Mouse (Mus musculus): Measurements from ENCODE around the gene Dusp5.

Dusp5 gene

DNA sequence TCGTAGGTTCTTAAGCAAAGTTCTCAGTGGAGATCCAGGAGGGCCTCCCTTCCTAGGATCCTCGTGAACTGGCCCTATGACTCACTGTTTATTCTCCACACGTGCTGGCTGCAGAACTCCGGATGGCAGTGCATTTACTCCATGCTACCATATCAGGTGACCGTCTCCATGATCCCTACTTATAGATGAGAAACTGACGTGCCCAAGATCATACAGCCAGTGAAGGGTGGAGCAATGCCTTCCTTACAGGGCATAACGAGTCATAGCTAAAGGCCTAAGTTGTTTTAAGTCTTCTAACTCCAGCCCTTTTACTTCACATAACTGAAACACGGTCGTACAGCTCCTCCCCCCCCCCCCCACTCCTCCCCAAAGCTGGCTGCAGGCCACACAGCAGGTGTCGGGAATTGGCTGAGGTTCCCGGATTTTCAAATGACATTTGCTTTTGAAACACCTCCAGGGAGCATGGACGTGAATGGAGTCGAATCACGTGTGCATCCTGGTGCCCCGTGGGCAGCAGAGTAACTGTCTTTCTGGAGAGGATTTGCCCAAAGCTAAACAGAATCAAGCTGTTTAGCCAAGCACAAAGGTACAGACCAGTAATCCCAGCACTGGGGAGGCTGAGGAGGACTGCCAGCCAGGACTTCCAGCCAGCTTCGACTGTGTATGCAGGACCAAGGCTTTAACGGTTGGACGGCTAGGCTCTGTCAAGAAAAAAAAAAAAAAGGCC lies 11.4 kb upstream of the Dusp5 start:
- no peak for DNase-seq (ENCODE audit: low read depth)

DNA sequence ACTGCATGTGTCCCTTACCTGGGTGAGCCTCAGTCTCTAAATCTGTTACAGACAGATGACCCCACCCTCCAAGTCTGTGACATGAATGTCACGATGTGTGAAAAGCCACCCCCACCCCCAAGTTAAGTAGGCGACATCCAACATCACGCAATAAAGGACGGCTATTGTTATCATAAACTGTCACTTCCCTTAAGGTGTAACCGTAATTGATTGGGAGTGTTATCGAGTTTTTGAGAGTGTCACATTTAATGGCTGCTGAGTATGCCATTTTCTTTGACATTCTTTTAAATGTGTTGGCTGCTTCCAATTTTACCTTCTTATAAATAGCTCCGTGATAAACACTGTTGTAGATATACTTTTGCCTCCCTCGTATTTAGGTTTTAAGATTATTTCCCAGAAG lies 9.4 kb upstream of the Dusp5 start:
- no peak for DNase-seq (ENCODE audit: low read depth)

DNA sequence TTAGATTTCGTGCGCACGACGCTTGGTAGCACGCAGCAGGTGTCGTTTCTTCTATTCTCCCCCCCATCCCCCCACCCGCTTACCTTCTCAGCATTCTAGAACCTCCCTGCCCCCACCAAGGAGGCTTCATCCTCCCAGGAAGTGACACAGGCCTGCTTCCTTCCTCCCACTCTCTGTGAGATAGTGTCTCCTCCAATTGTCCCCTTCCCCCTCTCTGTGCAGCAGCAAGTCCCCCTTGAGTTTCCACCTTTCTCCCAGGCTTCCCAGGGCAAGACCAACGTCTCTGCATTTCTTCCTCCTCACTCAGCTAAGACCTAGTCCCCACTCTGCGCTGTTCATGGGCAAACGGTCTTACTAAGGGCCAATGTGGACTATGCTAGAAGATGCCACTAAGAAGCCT lies 8.9 kb upstream of the Dusp5 start:
- DNase-seq (ENCODE audit: low read depth): peak; percentile 86

DNA sequence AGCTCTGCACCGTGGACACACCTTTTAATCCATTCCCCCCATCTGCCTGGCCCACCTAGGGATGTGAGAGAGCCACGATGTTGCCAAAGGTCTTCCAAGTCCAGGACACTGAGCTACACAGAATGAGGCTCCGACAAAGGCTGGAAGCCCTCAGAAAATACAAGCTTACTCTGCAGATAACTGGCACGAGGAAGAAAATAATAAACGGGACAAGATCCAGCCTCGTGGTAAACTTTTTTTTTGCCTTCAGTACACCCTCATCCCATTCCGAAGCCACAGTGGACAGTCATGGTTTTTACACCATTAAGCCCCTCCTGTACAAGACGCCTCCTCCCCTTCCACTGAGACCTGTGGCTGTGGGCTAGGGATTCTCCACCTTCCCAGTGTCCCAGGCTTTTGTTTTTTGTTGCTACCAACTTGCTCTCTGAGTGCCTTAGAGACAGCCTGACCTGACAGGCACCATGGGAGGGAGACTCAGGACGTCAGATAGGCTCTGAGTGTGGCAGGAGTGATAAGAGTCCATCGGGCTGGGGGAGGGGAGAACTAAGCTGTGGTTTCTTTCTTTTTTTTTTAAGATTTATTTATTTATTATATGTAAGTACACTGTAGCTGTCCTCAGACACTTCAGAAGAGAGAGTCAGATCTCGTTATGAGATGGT lies 7.6 kb upstream of the Dusp5 start:
- DNase-seq (ENCODE audit: low read depth): no peak

DNA sequence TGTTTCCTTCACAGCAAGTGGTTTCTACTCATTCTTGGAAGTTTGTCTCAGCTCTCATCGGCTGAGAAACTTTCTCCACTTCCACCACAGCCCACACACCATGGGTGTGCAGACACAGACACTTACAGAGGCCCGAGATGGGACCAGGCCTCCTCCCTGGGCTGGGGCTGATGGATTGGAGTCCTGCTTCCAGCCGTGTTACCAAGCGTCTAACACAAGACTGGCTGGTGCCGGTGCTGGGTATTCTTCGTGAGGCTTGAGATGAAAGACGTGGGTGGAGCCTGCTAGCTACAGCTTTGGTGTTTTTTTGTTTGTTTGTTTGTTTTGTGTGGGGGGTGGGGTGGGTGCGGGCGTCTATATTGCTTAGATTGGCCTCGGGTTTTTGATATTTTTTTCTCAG lies 1.4 kb upstream of the Dusp5 start:
- DNase-seq (ENCODE audit: low read depth): peak; percentile 52

DNA sequence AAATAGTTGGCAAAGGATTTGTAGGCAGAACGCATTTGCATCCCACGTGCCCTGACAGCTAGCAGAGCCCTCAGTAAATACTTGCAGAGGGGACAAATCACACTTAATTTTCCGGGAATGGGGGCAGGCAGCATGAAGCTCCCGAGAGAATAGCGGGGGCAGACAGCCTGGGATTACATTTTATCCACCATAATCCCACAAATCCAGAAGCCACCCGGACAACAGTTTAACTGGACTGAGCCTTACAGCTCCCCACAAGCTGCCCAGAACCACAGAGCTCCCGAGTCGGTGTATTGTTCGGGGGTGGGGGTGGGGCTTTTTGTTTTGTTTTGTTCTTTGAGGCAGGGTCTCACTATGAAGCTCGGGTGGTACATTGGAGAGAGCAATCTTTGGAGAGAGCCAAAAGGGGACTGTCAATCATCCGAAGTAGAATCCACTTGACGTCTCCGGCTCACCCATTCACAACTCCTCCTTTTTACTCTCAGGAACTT lies 733 bp upstream of the Dusp5 start:
- no peak for DNase-seq (ENCODE audit: low read depth)

DNA sequence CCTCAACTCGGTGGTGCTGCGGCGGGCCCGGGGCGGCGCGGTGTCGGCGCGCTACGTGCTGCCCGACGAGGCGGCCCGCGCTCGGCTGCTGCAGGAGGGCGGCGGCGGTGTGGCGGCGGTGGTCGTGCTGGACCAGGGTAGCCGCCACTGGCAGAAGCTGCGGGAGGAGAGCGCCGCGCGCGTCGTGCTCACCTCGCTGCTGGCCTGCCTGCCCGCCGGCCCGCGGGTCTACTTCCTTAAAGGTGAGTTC lies 471 bp downstream of the Dusp5 start:
- no peak for DNase-seq (ENCODE audit: low read depth)

DNA sequence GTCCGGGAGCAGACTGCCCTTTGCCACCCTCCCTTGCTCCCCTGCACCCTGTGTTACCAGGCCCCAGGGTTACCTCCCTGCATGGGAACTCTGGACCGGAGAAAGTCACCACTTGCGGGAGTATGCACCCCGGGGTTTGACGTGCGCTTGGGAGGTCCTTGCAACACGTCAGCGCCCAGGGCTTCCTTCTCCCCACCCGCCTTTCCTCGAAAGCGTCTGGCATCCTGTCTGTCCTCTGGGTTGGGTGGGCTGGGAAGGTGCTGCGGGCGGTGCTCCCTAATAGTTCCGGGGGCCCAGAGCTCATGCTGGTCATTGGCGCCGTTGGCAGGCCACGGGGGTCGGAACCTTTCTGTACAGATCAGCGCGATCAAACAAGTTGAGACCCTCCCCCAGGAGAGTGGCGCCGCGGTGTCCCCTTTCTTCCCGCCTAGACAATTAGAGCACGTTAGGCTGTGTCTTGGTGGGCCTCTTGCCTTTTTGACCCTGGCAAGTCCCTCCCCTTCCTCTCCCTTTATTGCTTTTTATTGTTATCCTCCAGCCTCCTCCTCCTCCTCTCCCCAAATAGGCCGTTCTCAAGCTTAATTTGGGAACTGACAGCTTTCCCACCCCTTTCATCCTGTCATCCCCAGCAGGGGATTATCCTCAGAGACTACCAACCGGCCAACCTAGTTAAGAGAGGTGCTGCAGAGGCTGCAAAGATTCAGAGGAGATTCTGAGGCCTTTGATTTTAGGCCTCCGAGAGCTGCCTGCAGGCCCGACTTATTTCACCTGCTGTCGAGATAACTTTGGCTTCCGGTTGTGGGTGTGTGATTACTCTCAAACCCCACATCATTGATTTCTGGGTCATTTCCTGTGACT lies 1.0 kb downstream of the Dusp5 start:
- DNase-seq (ENCODE audit: low read depth): peak; percentile 74

DNA sequence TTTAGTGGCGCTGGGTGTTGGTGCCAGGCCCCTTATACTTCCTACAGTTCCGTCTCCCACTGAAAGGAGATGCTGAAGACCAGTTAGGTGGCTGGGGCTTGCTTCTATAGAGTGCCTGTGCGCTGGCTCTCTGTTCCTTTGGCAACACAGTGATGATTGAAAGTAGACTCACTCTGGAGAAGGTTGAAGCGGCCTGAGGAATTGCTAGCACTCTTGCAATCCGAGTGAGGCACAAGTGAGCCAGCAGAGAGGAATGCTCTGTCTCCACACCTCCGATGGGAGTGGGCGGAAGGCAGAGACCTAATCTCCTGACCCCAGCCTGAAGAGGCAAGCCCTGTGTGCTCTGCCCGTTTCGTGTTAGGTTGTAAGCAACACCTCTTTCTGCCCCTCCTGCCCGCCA lies 2.5 kb downstream of the Dusp5 start:
- DNase-seq (ENCODE audit: low read depth): no peak

DNA sequence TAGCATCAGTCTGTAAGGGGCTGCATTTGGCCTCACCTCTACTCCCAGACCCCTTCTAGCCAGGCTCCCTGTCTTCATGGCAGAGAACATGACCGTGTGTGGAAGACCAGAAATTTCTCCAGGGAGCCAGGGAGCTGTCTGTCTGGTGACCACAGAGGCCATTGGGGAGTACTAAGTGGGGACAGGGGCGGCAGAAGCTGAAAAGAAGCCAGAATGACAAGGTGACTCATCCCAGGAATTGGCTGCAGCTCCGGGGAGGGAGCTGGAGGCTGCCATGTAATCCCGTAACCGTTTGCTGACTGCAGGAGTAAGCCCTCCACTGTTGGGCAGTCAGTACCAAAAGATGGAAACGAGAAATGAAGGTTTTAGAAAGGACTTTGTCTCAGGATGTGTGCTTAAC lies 3.1 kb downstream of the Dusp5 start:
- DNase-seq (ENCODE audit: low read depth): no peak

DNA sequence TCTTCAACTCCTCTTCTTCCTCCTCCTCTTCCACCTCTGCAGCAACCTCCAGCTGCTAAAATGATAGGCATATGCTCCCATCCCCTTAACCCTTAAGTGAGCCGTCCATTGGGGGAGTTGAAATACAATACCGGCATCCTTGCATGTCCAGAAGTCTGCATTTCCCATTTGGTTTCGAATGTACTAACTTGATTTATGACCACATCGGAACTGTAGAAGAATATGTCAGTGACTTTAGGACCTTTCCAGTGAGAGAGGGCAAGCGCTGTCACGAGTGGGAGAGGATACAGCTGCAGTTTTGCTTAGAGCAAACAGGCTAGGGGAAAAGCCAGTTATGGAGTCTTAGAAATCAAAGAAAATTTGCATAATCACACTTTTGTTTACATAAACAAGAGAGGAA lies 3.8 kb downstream of the Dusp5 start:
- DNase-seq (ENCODE audit: low read depth): no peak

DNA sequence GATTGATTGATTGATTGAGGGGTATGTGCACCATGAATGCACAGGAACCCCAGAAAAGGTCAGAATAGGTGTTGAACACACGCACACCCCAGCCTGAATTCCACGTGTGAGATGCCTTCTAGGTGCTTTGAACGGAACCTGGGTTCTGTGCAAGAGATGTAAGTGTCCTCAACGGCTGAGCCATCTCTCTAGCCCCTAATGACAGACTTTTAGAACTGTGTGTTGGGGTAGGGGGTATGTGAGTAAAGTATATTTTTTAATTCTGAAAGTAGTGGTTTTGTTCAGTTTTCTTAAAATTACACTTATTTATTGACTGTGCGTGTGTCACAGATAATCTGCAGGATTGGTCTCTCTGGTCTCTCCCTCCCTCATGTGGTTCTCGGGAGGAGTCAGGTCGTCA lies 4.3 kb downstream of the Dusp5 start:
- DNase-seq (ENCODE audit: low read depth): no peak

DNA sequence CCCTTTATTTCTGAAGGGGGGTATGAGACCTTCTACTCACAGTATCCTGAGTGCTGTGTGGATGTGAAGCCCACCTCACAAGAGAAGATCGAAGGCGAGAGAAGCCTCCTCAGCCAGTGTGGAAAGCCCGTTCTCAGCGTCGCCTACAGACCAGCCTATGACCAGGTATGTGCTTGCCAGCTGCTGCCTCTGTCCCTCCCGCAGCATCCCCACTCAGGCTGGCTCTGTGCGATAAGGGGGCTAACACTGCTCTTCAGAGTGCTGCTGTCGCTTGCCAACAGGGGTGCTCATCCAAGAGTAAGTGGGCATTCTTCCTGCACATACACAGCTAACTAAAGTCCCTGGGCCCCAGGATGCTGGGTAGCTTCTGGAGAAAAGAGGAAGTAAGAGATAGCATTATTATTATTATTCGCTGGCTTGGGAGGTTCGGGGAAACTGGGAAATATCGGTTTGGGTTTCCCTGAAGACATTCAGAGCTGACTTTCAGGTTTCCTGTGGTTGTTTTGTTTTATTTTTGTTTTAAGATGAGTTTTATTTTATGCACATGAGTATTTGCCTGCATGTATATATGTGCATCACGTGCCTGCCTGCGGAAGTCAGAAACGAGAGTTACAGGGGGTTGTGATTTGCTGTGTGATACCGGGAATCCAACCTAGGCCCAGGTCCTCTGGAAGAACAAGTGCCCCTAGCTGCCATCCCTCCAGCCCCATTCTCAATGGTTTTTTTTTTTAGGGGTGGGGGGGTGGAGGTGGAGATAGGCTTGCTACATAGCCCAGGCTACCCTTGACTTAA lies 5.1 kb downstream of the Dusp5 start:
- DNase-seq (ENCODE audit: low read depth): no peak

DNA sequence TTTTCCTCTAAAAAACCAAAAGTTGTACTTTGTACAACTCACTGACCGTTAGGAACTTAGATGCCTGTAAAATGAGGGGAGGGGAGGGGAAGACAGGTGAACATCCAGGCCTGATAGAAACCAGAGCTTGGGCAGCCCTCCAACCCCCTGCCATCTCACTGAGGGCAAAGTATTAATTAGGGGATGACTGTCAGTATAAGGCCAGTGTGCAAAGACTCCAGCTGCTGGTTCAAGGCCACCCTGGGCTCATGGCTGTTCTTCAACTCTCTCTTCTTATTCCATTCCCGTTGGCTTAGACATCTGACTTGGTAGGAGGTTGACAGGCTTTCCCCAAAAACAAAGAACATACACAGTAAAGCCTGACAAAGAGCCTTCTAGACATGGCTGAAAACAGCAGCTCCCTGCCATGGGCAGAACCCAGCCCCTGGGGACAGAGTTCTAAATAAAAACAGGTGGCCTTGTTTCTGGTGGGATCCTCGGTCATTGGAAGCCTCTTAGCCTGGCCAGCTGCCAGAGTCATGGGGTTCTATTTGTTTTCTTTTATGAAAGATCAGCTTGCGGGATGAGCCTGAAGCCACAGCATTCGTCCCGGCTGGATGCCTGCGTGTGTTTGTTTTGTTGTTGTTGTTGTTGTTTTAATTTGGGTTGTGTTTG lies 6.0 kb downstream of the Dusp5 start:
- DNase-seq (ENCODE audit: low read depth): no peak

DNA sequence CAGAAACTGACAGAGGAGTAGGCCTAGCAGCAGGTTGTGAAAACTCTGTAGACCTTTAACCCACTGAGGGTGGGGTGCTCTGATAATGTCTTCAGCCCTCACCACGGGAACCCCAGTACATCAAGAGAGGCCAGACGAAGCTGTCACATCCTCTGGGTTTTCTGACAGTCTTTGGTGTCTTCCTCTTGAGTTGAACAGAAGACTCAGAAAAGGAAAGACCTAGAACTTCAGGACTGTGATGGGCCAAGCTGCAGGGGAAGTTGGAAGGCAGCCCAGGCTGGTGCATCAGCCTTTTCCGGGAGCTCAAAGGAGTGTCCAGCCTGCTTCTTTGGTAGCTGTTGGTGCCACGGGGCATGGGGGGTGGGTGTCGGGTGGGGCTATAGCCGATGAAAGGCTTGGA lies 6.5 kb downstream of the Dusp5 start:
- peak; percentile 69 for DNase-seq (ENCODE audit: low read depth)

DNA sequence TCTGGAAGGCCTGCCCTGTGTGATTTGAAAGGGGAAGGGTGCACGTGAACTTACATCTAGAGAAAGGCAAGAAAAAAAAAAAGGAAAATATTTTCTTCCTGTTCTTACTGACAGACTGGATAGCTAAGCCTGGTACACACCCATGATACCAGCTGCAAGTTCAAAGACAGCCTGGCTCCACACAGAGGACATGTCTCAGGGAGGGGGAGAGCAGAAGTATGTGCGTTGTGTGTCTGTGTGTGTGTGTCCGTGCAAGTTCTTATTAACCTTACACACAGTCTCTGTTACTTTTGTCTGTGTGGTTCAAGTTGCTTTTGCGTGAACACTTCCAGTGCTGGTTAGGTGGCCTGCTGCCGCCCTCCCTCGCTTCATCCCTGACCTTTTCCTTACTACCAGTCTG lies 7.3 kb downstream of the Dusp5 start:
- peak; percentile 43 for DNase-seq (ENCODE audit: low read depth)

DNA sequence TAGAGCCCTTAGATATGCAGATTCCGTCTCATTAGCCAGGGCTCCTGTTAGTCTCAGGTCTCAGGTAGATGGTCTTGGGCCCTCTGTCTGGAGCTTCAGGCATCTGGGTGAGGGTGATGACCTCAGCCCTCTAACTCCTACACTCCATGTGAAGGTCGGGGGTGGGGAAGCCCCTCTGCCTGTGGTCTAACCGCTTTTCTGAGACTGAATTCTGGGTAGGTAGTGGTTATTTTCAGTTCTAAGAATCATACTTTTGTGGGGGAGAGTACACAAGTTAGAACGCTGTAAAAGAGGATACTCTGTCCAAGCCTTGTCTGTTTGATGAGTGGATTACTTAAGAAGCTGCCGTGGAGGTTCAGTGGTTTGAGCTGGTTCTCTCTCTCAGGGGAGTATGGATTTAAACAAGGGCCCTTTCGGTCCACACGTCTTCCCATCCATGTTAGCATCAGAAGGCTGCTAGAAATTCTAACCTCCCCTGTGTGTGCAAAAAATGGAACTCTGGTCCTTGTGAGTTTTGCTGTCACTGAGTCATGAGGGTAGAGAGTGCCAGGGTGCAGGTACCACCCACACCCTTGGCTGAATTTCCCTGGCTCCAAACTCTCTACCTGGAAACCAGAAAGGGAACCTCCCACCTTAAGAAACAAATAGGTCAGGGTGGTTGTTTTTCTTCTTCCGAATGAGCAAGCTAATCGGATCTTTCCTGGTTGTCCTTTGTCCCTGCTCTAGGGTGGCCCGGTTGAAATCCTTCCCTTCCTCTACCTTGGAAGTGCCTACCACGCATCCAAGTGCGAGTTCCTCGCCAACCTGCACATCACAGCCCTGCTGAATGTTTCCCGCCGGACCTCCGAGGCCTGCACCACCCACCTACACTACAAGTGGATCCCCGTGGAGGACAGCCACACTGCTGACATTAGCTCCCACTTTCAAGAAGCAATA lies 8.1 kb downstream of the Dusp5 start:
- peak; percentile 56 for DNase-seq (ENCODE audit: low read depth)

DNA sequence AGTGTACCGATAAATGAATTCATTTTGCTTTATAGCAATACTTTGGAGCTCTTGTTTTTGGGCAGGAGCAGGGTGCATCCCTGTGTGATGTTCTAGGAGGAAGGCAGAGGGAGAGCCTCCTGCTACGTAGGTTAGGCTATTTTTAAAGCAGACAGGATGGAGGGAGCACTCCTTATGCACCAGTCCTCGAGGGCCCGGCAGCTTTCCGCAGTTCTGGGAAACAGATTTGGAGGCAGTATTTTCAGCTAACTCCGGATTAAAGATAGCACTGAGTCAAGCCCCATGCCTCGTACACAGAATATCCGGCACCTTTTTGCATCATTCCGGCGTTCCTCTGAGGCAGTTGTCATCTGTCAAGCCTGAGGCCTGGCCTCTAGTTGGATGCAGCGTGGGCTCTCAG lies 9.1 kb downstream of the Dusp5 start:
- no peak for DNase-seq (ENCODE audit: low read depth)

DNA sequence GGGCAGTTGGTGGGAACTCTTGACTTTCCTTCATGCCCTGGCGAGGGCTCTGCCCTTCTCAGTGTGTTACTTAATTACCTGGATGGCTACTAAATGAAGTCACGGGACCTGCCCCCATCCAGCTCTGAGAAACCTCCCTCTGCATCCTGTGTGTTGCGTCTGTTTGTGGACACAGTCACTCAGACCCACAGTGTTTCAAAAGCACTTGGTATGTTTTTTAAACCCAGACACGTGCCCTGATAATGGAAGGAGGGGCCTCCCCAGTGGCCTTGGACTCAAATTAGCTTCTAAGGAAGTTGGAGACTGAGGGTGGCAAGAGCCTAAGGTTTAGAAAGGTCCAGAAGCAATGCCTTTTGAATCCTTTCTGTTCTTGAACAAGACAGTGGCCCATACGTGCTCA lies 9.9 kb downstream of the Dusp5 start:
- DNase-seq (ENCODE audit: low read depth): no peak

DNA sequence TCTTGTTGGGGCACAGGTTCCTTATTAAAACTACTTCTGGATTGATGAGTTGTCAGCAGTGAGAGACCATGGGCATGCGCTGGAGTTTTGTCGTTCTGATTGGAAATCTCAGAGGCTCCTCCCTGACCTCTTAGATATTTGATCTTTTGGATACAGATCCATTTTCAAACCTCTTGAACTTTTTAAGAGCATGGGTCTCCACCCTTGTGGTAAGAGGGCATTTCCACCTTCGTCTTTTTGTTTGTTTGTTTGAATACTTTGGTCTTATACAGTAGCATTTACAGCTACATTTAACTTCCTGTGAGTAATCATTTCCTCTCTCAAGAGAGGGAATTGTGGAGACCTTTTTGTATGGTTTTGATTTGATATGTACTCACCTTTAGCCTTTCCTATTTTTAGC lies 10.4 kb downstream of the Dusp5 start:
- DNase-seq (ENCODE audit: low read depth): peak; percentile 64

DNA sequence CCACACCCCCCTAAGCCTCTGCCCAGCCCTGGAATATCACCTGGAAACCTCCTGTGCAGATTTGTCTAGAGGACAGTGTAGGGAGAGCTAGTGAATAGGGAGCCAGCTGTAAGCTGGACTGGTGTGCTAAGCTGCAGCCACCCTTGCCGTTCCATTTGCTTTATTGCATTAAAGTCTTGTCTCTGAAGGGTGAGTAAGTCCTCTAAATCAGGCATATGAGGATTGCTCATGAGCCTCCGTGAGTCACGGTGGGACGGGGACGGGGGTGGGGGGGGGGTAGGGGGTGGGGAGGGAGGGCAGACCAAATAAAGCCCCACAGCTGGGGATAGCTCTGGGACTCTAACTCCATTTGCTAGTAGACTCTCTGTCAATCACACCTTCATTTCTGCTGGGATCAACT lies 14.7 kb downstream of the Dusp5 start:
- no peak for DNase-seq (ENCODE audit: low read depth)

Data from naive thymus-derived CD4-positive, alpha-beta T cell, adult 2 months (primary cell).